Comparison of ENCODE assay signal across 12 mouse cellular contexts in the genomic region with DNA sequence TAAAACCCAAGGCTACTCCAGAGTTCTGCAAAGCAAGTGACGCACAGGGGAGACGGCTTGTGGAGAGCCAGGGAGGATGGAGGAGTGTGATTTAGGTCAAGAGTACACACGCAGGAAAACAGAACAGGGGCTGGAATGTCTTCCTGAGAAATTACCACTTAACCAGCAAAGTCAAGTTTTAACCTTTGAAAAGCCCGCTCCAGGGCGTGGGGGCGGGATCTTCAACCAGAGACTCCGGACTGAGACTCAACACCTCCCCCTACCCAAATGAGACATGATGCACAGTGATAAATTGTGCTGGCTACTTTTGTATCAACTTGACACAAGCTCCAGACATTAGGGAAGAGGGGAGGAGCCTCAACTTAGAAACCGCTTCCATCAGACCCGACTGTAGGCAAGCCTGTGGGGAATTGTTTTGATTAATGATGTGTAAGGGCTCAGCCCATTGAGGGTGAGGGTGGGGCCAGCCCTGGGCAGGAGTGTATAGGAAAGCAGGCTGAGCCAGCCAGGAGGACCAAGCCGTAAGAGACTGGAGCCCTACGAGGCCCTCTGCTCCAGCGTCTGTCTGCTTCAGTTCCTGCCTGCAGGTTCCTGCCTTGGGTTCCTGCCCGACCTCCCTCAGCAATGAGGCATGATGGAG.
"Had no signal": no experiment of that assay in that cellular context is flagged by ENCODE, and none has a peak within 500 bp of the region (broad histone marks: within the 10 kb centered on the region; RNA-seq: fewer than 3 reads in every experiment).

No protein-coding gene starts in this region.

- DNase-seq: kidney, postnatal 10 days; lung, adult 2 months; lung, postnatal 10 days; right cerebral cortex, postnatal 14 days had no signal

- H3K27ac ChIP-seq: intestine, embryonic 15.5 days; left cerebral cortex, adult 2 months; limb, embryonic 10.5 days; liver, embryonic 15.5 days; macrophage; midbrain, embryonic 12.5 days had no signal

- ATAC-seq: intestine, embryonic 15.5 days had no signal

- H3K4me3 ChIP-seq: intestine, embryonic 15.5 days; left cerebral cortex, adult 2 months; limb, embryonic 10.5 days; liver, embryonic 15.5 days; megakaryocyte, embryonic 14.5 days; midbrain, embryonic 12.5 days had no signal

- H3K36me3 ChIP-seq: intestine, embryonic 15.5 days; liver, embryonic 15.5 days; midbrain, embryonic 12.5 days had no signal

- H3K27me3 ChIP-seq: intestine, embryonic 15.5 days; liver, embryonic 15.5 days; midbrain, embryonic 12.5 days had no signal

- H3K9ac ChIP-seq: intestine, embryonic 15.5 days; liver, embryonic 15.5 days; midbrain, embryonic 12.5 days had no signal

- H3K4me2 ChIP-seq: intestine, embryonic 15.5 days; liver, embryonic 11.5 days; liver, embryonic 15.5 days; midbrain, embryonic 12.5 days had no signal

- H3K9me3 ChIP-seq: intestine, embryonic 15.5 days had no signal
